Mouse (Mus musculus): ENCODE data around the gene Pcbp4. TPM values are rescaled to one million over a fixed set of nuclear protein-coding genes. Genes with fewer than 3 reads are reported as not detected.

The Pcbp4 gene
- polyA plus RNA-seq, 1 experiment from 2014 or later: 43.7 TPM

DNA sequence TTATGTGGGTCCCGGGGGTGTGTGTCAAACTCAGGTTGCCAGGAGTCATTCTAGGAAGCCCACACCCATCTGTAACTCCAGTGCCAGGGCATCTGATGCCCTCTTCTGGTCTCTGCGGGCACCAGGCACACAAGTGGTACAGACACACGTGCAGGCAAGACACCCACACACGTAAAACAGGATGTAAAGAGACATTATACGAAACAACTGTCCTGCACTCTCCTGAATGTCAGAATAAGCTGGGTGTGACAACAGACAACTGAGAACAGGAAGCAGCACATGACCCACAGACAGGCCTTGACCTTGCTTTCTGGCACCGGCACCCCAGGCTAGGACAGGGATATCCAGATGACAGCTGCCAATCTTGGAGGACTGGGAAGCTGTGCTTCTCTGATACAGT lies 16.2 kb downstream of the Pcbp4 start:
- H3K36me3 ChIP-seq: no peaks in the 10 kb centered on the region
- no peak overlapping the region for H3K4me3 ChIP-seq (replicated peaks)
- no peak overlapping the region for H3K9ac ChIP-seq
- H3K4me2 ChIP-seq (replicated peaks): no peak overlapping the region
- peaks cover 16% of the 10 kb centered on the region for H3K27me3 ChIP-seq (replicated peaks)
- peaks cover 29% of the 10 kb centered on the region for H3K4me1 ChIP-seq (replicated peaks)
- no peak for ATAC-seq
- H3K27ac ChIP-seq: no peak overlapping the region
- 69% methylated on average over 6 of the region's 6 CpGs for WGBS
- no peaks in the 10 kb centered on the region for H3K9me3 ChIP-seq

DNA sequence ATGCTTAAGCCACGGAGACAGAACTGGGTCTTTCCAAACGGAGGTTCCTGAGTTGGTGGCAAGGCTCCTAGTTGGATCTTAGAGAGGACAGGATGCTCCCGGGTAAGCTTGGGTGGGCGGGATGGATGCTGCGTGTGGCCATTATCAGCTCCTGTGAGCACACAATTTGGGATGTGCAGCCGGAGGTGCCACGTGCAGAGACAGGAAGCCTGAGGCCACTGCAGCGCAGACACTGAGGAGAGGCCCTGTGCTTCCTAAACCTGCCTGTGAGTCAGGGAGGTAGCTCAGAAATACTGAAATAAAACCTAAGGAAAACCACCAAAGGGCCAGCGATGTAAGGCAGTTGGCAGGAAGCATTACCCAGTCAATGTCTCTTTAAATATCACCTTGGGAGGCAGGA lies 16.7 kb downstream of the Pcbp4 start:
- H3K27me3 ChIP-seq (replicated peaks): peaks cover 12% of the 10 kb centered on the region
- H3K4me2 ChIP-seq (replicated peaks): no peak overlapping the region
- 76% methylated on average over 9 of the region's 9 CpGs for WGBS
- no peak for ATAC-seq
- H3K9me3 ChIP-seq: no peaks in the 10 kb centered on the region
- H3K27ac ChIP-seq: no peak overlapping the region
- H3K4me3 ChIP-seq (replicated peaks): no peak overlapping the region
- H3K36me3 ChIP-seq: no peaks in the 10 kb centered on the region
- peaks cover 30% of the 10 kb centered on the region for H3K4me1 ChIP-seq (replicated peaks)
- H3K9ac ChIP-seq: no peak overlapping the region

DNA sequence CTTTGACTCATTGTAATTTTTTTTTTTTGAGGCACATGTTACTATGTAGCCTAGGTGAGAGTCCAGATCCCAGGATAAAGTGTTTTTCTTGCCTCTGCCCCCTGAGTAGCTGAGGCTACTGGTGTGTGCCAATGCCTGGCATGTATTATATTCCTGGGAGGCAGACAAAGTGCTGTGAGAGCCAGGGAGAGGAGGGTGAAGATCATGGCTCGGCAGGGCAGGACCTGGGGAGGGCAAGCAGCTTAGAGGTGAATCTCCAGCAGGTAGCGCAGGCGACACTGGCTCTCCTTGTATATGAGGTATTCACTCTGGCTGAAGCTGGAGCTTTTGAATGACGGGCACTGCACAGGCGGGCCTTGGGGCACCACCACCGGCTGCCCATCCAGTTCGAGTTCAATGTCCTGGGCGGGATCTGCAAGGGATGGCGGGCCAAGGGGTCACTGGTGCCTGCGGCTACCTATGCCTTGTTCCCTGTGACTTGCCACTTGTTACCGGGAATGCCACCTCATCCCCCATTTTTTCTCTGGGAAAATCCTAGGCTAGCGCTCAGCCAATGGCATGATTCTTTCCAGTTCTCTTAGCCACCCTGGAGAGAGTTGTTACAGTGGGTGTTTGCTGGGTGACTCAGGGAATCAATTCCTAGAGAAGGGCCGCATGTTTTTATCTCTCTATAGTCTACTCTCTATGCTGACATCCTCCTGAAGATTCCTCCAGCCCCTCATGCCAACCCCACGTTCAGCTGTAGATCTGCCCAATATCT lies 18.1 kb downstream of the Pcbp4 start:
- H3K4me1 ChIP-seq (replicated peaks): peaks cover 34% of the 10 kb centered on the region
- no peak overlapping the region for H3K27ac ChIP-seq
- no peaks in the 10 kb centered on the region for H3K27me3 ChIP-seq (replicated peaks)
- 69% methylated on average over 14 of the region's 14 CpGs for WGBS
- 0 out of 2 replicates have a peak overlapping the region, but pooled peaks have one; percentile 14 for H3K4me3 ChIP-seq (replicated peaks)
- H3K36me3 ChIP-seq: no peaks in the 10 kb centered on the region
- H3K4me2 ChIP-seq (replicated peaks): peak overlapping the region; percentile 44
- H3K9me3 ChIP-seq: no peaks in the 10 kb centered on the region
- H3K9ac ChIP-seq: no peak overlapping the region
- ATAC-seq: no peak

DNA sequence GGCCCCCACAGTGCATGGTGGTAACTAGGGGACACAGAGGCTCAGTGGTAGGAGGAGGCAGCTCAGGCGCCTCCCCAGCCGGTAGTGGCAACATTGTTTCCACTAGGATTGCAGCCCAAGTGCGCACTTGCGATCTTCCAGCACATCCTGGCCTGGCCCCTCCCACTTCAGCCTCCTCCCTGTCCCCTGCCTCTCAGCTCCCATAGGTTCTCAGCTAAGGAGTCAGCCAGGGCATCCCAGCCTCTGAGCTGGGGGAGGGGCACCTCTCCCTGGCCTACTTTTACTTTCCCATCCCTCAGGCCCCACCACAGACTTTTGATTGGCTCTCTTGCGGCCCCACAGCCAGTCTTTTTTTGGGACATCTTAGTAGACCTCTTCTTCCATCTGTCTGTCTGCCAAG lies 18.8 kb downstream of the Pcbp4 start:
- Histone ChIP-seq H3K9ac (no peak overlapping the region), H3K27me3 (replicated peaks) (no peaks in the 10 kb centered on the region), H3K4me1 (replicated peaks) (peaks cover 39% of the 10 kb centered on the region), H3K9me3 (no peaks in the 10 kb centered on the region), H3K27ac (peak overlapping the region; percentile 2; the same call in 1 of the 2 replicates), H3K36me3 (no peaks in the 10 kb centered on the region), H3K4me3 (replicated peaks) (0 out of 2 replicates have a peak overlapping the region, but pooled peaks have one; percentile 14), H3K4me2 (replicated peaks) (peak overlapping the region; percentile 44)
- ATAC-seq: no peak
- WGBS: 15% methylated on average over 5 of the region's 5 CpGs

DNA sequence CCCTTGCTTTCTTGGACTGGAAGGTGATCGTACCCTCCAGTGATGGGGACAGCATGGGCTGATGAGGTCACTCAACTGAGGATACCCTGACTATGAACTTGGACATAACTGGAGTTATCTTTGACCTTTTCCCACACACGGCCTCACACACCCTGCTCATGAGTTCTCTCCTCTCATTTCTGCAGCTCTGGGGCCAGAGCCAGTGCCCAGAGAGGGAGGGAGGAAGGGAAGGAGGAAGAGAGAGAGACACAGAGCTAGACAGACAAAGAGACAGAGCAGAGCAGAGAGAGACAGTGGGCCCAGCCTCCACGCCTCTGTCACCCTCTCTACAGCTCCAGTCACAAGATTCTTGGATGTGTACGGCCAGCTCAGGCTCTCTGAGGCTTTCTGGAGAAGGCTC lies 19.2 kb downstream of the Pcbp4 start:
- H3K9me3 ChIP-seq: no peaks in the 10 kb centered on the region
- H3K27me3 ChIP-seq (replicated peaks): no peaks in the 10 kb centered on the region
- no peak for ATAC-seq
- peaks cover 39% of the 10 kb centered on the region for H3K4me1 ChIP-seq (replicated peaks)
- H3K27ac ChIP-seq: peak overlapping the region; percentile 2; the same call in 1 of the 2 replicates
- H3K9ac ChIP-seq: no peak overlapping the region
- H3K4me3 ChIP-seq (replicated peaks): no peak overlapping the region
- H3K36me3 ChIP-seq: no peaks in the 10 kb centered on the region
- WGBS: 58% methylated on average over 4 of the region's 4 CpGs
- no peak overlapping the region for H3K4me2 ChIP-seq (replicated peaks)

DNA sequence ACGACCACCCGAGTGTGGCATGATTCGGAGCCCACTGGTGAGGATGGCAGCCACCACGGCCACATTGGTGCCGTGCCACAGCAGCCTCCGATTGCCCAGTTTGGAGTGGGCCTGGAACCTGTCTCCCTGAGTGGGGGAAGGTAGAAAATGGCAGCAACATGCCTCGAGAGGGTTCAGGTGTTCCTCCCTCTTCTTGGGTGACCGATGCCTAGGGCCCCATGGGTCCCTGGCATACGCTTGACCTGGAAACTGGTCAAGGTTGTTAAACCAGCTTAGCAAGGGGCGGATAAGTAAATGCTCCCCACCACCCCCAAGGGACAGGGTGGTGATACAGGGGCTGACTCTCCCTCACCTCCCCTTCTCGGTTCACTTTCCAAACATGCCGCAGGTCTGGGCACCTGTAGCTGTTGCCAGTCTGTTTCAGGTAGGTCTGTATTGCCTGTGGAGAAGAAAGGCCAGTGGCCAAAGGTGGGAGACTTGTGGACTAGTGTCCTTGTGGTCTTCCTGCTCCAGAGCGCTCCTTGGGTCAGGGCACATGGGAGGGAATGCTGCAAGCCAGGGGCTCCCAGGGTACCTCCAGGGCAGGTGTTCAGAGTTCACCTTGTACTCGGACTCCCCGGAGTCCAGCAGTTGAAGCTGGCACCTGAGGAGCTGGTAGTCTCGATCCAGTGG lies 20.1 kb downstream of the Pcbp4 start:
- Histone ChIP-seq H3K36me3 (no peaks in the 10 kb centered on the region), H3K27me3 (replicated peaks) (no peaks in the 10 kb centered on the region), H3K4me2 (replicated peaks) (no peak overlapping the region), H3K27ac (no peak overlapping the region), H3K4me1 (replicated peaks) (peaks cover 44% of the 10 kb centered on the region), H3K9me3 (no peaks in the 10 kb centered on the region), H3K4me3 (replicated peaks) (no peak overlapping the region), H3K9ac (no peak overlapping the region)
- 86% methylated on average over 16 of the region's 16 CpGs for WGBS
- no peak for ATAC-seq

DNA sequence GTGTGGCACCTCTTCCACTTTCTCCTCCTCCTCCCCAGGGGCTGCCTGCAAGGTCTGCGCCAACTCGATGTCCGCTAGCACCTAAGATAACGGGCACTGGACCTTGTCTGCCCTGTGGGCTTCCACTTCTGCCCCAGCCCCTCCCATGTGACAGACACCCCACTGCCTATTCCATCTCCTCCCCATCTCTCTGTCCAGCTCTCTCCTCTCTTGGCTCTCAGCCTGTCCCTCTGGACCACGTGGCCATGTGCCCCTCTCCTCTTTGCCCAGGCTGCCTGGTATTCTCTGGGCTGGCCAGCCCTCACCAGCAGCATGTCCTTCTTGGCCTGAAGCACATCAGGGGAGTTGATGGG lies 20.6 kb downstream of the Pcbp4 start:
- Histone ChIP-seq H3K27me3 (replicated peaks) (no peaks in the 10 kb centered on the region), H3K4me1 (replicated peaks) (peaks cover 48% of the 10 kb centered on the region), H3K9ac (no peak overlapping the region), H3K4me2 (replicated peaks) (no peak overlapping the region), H3K27ac (no peak overlapping the region), H3K4me3 (replicated peaks) (no peak overlapping the region), H3K36me3 (no peaks in the 10 kb centered on the region), H3K9me3 (no peaks in the 10 kb centered on the region)
- 86% methylated on average over 5 of the region's 5 CpGs for WGBS
- no peak for ATAC-seq

DNA sequence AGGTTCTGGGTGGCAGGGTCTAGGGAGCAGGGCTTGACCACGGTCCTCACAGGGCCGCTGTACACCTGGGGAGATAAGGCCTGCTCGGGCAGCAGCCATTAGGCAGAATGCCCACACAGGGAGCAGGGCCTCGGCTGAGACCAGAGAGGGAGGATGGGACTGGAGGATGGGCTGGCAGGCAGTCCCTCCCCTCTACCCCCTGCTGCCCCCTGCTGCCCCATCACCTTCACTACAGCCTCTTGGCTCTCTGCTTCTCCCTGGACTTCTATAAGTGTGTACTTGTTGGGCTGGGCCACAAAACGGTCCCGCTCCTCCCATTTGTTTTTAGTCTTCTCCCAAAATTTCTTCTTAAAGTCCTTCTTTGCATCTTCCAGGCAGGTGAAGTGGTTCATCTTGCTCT lies 21.4 kb downstream of the Pcbp4 start:
- H3K9ac ChIP-seq: no peak overlapping the region
- no peak for ATAC-seq

DNA sequence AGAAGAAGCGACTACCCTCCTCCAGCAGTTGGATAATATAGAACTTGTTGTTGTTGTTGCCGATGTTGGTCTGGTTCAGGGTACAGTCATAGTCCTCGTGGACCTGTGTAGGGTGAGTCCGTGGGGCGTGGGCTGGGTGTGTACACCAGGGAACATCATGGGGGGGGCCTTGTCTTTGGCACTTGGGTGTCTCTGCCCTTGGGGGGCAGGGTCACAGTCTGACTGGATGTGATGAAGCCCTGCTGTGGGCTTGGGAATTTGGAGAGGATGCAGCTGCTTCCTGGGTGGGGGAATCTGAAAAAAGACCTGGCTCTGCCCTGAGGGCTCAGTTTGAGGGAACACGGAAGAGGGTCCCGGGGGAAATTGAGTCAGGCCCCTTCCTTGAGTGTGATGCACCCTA lies 22.0 kb downstream of the Pcbp4 start:
- Histone ChIP-seq H3K4me1 (replicated peaks) (peaks cover 48% of the 10 kb centered on the region), H3K4me2 (replicated peaks) (no peak overlapping the region)
- 66% methylated on average over 7 of the region's 7 CpGs for WGBS

More for the DNA sequence above, 21.4 kb downstream of the Pcbp4 start:
- Histone ChIP-seq H3K4me3 (replicated peaks) (no peak overlapping the region), H3K27me3 (replicated peaks) (no peaks in the 10 kb centered on the region), H3K27ac (no peak overlapping the region), H3K4me1 (replicated peaks) (peaks cover 48% of the 10 kb centered on the region), H3K4me2 (replicated peaks) (peak overlapping the region; percentile 24; the same call in 1 of the 2 replicates), H3K36me3 (no peaks in the 10 kb centered on the region), H3K9me3 (no peaks in the 10 kb centered on the region)
- 9% methylated on average over 6 of the region's 6 CpGs for WGBS

DNA sequence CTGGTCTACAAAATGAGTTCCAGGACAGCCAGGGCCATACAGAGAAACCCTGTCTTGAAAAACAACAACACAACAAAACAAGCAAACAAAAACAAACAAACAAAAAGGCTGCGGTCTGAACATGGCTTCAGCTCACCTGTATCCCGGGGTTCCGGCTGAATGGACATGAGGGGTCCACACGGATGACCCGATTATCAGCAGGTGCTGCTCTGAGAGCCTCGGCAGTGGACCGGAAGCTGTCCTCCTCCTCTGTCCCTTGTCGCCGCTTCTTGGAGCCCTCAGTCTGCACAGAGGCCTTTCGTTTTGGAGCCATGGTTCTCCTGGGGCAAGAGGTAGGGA lies 22.5 kb downstream of the Pcbp4 start, which contains the start of gene Rrp9:
Gene Rrp9 (plus strand): TSS at position 301 of the 339 bp plus-strand sequence.
- Histone ChIP-seq H3K9me3 (no peaks in the 10 kb centered on the region), H3K4me1 (replicated peaks) (peaks cover 48% of the 10 kb centered on the region), H3K27me3 (replicated peaks) (no peaks in the 10 kb centered on the region), H3K4me2 (replicated peaks) (peak within 1 kb of the TSS; percentile 80), H3K9ac (peak within 1 kb of the TSS; percentile 42), H3K36me3 (peaks cover 1% of the 10 kb centered on the region), H3K27ac (peak within 1 kb of the TSS; percentile 38; the same call in 1 of the 2 replicates), H3K4me3 (replicated peaks) (no peak within 1 kb of the TSS; the same call in none of the 2 replicates)
- no peak for ATAC-seq
- WGBS: 83% methylated on average over 10 of the region's 10 CpGs

More for the DNA sequence above, 22.0 kb downstream of the Pcbp4 start:
- H3K4me3 ChIP-seq (replicated peaks): no peak overlapping the region
- no peak overlapping the region for H3K27ac ChIP-seq
- H3K27me3 ChIP-seq (replicated peaks): no peaks in the 10 kb centered on the region
- H3K9me3 ChIP-seq: no peaks in the 10 kb centered on the region
- no peaks in the 10 kb centered on the region for H3K36me3 ChIP-seq
- no peak for ATAC-seq
- no peak overlapping the region for H3K9ac ChIP-seq

DNA sequence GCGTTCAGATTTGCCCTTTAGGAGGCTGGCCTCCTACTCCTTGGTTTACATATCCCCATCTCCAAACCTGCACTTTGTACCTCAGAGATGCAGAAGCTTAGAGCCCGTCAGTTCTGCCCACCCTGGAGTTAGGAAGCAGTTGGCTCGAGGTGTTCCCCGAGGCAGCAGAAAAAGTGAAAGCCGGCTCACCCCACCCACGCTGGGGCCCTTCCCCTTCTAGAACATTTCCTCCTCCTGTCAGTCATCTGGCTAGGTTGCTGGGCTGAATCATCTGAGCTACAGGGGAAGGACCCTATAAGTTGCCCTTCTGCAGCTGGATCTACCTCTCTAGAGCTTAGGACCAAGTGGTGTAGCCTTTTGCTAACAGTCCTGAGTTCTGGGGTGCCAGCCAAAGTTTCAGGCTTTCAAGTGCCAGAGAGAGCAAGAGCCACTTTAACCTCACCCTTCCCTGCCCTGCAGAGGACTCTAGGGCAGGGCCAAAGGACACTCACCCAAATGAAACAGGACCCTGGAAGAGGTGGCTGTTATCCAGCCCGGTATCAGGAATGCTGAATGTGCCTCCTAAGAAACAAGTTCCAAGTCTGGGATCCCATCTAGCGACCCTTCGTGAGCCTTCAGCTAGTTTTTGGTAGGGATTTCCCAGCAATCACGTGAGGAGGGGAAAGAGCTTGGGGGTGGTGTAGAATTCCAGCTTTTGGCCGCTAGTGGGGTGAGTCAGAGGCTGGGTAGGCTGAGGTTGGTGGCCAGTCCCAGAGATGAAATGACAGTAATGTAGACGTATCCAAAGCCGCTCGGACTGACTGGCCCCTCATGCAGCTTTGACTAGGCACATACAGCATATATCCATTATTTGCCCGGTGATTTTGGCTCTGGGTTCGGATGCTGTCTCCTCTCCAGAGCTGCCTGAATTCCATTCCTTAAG lies 23.2 kb downstream of the Pcbp4 start:
- peak; percentile 52 for ATAC-seq
- no peaks in the 10 kb centered on the region for H3K9me3 ChIP-seq
- peaks cover 48% of the 10 kb centered on the region for H3K4me1 ChIP-seq (replicated peaks)
- 21% methylated on average over 16 of the region's 16 CpGs for WGBS
- H3K4me2 ChIP-seq (replicated peaks): peak overlapping the region; percentile 80
- peaks cover 8% of the 10 kb centered on the region for H3K36me3 ChIP-seq
- H3K27ac ChIP-seq: peak overlapping the region; percentile 38; the same call in 1 of the 2 replicates
- peak overlapping the region; percentile 42 for H3K9ac ChIP-seq
- H3K27me3 ChIP-seq (replicated peaks): no peaks in the 10 kb centered on the region
- no peak overlapping the region; the same call in none of the 2 replicates for H3K4me3 ChIP-seq (replicated peaks)
